Mouse (Mus musculus): ENCODE measurements around the gene Cnga4.
"Not testable (repeated sequence)": the region's sequence is repeated elsewhere in the genome, so short reads cannot be mapped to it uniquely, and the experiment has no call there.

The Cnga4 gene

GRCm38 (mm10) chr7:105404268-105404667 is at the start of gene Cnga4:
Gene Cnga4 (plus strand): TSS chr7:105404568.
- DNase-seq (ENCODE audit: low read depth, low spot score): no peak

GRCm38 (mm10) chr7:105356064-105356463 is 48.3 kb upstream of the Cnga4 start:
- not testable (repeated sequence) for DNase-seq (ENCODE audit: low read depth, low spot score)

DNA sequence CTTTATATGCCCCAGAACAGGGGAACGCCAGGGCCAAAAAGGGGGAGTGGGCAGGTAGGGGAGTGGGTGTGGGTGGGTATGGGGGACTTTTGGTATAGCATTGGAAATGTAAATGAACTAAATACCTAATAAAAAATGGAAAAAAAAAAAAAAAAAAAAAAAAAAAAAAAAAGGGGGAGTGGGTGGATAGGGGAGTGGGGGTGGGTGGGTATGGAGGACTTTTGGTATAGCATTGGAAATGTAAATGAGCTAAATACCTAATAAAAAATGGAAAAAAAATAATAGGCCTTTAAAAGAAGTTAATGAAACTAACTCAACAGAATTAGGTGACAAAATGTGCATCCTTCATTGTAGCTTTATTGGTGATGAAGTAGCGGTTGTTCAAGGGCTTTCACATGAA is 47.9 kb upstream of the Cnga4 start:
- DNase-seq (ENCODE audit: low read depth, low spot score): not testable (repeated sequence)

GRCm38 (mm10) chr7:105361713-105362112 is 42.7 kb upstream of the Cnga4 start:
- no peak for DNase-seq (ENCODE audit: low read depth, low spot score)

GRCm38 (mm10) chr7:105367268-105367667 is 37.1 kb upstream of the Cnga4 start:
- no peak for DNase-seq (ENCODE audit: low read depth, low spot score)

DNA sequence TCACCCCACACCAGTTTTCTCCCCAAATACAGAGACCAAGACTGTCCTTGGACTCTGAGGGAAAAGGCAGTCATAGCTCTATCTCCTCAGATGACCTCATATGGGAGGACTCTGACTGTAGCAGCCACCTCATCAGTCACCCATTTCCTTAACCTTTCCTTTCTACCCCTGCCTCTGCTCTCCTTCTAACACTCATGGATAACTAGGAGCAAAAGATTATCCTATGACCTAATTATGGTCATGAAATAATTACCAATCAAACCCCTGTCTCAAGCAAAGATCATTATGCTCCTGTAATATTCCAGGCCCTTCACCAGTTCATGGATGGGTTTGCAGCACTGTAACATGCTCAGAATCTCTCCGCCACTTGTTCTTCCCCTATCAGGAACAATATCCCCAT is 36.4 kb upstream of the Cnga4 start, which contains the start of gene Olfr692:
Gene Olfr692 (plus strand): TSS at position 301 of the 400 bp plus-strand sequence.
- DNase-seq (ENCODE audit: low read depth, low spot score): no peak

- no peak for DNase-seq (ENCODE audit: low read depth, low spot score)
Measured at GRCm38 (mm10) chr7:105368521-105368920, 35.8 kb upstream of the Cnga4 start.

DNA sequence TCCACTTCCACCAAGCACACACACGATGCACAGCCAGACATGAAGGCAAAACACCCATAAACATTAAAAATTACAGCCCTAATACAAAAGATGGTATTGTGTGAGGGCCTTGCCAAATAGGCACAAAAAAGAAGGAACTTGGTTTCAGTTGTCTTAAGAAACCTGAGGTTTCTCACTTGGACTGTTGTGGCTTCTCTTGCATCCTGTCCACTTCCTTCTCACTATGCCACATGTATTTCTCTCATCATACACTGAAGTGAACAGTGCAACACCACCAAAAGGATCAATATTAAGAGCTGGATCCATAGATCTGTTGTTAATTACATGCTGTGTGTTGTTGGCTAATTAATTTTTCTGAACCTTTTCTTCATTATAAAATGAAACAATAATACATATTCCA is 31.5 kb upstream of the Cnga4 start:
- DNase-seq (ENCODE audit: low read depth, low spot score): no peak

GRCm38 (mm10) chr7:105373509-105373908 is 30.9 kb upstream of the Cnga4 start:
- DNase-seq (ENCODE audit: low read depth, low spot score): no peak

DNA sequence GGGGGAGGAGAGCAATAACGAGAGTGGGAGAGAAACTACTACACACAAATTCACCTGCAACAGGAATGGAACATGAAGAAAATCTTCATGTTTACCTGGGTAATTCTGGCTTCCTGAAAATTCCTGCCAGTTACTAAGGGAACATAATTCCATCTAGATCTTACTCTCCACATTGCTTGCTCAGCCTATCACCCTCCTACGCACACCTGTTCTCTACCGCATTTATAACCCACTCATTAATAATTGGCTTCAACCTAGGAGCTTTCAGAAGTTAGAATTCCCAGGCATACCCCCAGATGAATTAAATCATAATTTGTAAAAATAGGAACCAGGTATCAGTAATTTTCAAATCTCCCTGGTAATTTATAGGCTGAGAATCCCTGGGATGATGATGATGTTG is 30.4 kb upstream of the Cnga4 start:
- DNase-seq (ENCODE audit: low read depth, low spot score): no peak

GRCm38 (mm10) chr7:105374866-105375265 is 29.5 kb upstream of the Cnga4 start, which contains the start of gene Gm5901:
Gene Gm5901 (plus strand): TSS chr7:105375038.
- DNase-seq (ENCODE audit: low read depth, low spot score): no peak

- no peak for DNase-seq (ENCODE audit: low read depth, low spot score)
Measured at GRCm38 (mm10) chr7:105380329-105380728, 24.0 kb upstream of the Cnga4 start.

DNA sequence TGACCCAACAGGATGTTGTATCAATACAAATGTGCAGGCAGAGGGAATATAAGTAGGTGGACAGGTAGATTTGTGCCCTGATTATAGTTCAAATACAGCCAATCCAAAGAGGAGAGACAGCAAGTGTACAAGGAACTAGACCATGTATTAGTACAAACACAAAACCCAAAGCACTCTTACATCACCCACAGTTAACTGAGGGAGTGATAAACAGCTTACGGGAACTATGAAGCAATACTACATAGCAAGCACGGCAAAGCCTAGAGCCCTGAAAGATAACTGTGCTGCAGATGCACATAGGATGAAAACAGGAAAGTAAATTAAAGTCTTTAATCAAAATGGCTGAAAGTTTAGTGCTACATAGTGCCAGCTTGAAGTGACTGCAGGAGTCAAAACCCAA is 16.7 kb upstream of the Cnga4 start:
- DNase-seq (ENCODE audit: low read depth, low spot score): no peak

GRCm38 (mm10) chr7:105390236-105390635 is 14.1 kb upstream of the Cnga4 start:
- DNase-seq (ENCODE audit: low read depth, low spot score): no peak

DNA sequence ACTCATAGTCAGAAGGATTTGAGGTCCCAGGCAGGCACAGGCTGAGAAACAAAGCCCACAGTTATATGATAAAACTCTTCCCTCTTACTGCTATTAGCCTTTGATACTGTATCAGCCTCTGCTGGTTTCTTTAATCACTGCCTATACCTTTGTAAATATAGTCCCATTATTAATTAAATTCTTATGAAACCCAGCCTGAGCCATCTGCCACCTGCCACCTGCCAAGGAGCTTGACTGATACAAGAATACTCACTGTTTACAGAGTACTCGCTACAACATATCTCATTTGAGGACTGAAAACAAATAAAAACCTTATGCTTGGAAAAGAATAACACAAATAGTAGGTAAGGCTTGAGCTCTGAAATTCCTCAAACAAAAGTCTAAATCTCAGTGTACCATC is 9.8 kb upstream of the Cnga4 start:
- DNase-seq (ENCODE audit: low read depth, low spot score): no peak

DNA sequence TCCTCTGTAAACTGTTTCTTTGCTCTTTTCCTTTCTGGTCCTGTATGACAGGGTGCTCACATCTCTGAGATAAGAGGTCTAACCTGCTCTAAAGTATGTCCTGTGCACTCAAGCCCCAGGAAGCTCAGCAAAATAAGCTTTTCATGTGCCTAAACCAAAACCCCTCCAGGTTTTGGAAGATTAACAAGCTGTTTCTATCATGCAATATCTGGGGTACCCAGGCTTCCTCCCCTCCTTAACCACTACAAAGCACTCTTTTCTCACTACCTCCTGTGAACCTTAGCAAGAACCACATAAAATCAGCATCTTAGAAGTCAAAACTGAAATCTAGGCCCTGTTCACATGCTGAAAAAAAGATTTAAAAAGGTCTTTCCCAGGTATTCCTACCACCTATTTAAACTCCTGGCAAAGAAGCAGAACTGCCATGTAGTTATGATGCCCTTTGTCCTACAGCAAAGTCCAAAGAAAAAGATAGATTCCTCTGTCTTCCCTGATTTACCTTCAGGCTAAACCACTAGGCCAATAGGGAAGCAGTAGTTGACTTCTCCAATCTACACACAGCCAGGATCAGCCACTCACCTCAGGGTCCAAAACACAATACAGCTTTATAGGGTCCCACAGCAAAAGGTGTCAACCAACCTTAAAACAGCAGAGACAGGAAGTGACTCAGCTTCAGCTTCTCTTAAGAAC is 9.1 kb upstream of the Cnga4 start:
- no peak for DNase-seq (ENCODE audit: low read depth, low spot score)

DNA sequence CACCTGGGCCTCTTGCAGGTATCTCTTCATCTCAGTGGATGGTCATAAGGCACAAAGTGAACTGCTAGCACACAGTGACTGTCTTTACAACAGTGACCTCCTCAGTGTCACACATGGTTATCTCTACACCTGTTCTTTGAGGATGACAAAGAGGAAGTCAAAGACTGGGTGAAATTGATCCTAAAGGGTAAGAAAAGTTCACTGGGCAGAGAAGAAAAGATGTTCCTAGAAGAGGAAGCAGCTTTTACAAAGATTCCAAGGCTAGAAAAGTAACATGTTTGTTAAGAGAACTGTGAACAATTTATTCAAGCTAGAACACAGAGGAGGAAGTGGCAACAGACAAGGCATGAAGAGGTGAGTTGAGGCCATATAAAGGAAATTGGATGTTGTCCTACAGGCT is 8.2 kb upstream of the Cnga4 start:
- no peak for DNase-seq (ENCODE audit: low read depth, low spot score)

DNA sequence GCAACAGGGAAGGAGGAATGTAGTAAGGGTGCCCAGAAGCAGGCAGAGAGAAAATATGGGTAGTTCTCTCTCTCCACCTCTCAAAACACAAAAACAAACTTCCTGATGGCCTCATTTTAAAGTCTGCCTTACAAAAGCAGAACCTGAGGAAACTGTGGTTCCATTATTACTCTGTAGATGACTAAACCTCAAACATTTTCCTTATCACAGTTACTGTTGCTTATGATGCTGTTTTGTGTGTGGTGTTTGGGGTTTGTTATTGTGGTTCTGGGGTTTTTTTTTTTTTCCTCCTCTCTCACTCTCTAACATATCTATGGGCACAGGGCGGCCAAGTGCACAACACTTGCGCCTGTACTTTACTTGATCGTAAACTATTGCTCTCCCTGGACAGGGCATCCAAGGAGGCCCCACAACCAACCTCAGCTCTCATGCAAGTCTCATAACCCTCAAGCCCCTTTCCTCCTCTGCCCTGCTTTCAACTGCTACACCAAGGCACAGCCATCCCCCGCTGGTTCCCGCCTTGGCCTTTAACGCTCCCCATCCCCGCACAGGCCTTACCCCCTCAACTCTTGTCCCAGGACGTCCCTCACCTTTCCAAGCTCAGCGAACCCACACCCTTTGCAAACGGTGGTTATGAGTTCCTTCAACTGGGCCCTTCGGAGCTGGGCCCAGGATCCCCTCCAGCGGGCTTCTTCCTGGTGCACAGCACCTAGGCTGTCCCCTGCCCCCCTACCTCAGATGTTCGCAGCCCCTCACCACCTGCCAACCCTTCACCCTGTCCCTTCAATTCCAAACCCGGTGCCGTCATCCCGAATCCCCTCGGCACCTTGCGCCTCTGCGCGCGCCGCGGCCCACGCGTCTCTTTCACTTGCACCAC is 5.1 kb upstream of the Cnga4 start:
- DNase-seq (ENCODE audit: low read depth, low spot score): peak; percentile 8

DNA sequence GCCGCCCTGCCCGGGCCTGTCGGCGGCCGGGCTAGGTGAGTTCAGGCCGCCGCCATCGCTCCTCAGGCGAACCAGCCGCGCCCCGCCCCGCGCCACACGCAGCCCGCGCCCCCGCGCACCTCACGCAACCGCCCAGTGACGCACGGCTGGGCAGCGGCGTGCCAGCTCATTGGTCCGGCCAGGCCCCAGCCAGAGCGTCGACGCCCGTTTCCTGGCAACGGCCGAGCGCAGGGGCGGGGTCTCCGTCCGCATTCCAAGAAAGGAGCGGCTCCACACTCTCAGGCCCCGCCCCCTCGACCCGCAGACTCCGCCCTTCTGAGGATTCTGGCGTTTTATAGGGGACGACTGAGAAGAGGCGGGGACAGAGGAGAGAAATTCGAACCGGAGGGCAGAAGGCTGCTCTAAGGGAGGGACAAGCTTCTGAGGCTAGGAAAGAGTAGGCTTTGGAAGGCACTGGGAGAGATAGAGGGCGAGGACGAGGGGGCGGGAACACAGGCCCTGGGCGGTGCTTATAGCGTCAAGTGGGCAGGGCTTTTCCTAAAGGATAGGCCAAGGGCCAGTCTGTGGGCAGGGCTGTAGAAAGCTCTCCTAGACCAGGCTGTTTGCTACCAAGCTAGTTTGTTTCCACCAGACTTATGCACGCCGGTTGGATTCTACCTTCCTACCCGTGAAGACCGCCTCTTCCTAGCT is 4.3 kb upstream of the Cnga4 start, which contains the start of gene Fam160a2:
Gene Fam160a2 (minus strand): TSS at position 120 of the 690 bp plus-strand sequence.
- DNase-seq (ENCODE audit: low read depth, low spot score): peak; percentile 100

DNA sequence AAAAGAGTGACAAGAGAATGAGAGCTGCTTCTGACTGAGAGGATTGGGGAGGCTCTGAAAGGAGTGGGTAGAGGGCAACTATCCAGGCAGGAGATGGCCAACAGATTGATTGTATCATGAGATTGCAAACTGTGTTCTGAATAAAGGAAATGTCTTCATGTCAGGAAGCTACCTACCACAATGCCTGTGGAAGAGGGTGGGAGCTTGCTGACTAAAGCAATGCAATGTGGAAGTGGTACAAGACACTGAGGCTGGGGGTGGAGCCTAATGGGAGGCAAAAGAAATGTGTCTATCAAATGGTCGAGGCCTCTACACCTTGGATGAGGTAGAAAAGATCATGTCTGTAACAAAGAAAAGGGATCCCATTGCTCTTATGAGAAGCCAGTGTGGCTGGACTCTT is 2.0 kb downstream of the Cnga4 start:
- no peak for DNase-seq (ENCODE audit: low read depth, low spot score)

GRCm38 (mm10) chr7:105411874-105412632 is 7.7 kb downstream of the Cnga4 start:
- DNase-seq (ENCODE audit: low read depth, low spot score): peak; percentile 46
